Mouse (Mus musculus) stomach, embryonic 14.5 days (tissue): Measurements from ENCODE around the gene Mtr. TPM values are rescaled to one million over a fixed set of nuclear protein-coding genes. Genes with fewer than 3 reads are reported as not detected.

Source experiments
- ATAC-seq: fragments of 200-750 bp; cut with Nextera tagmentation; 2 replicates; pipeline ENCODE4 v1.8.0; 2017; ENCODE audit warnings: low read depth, moderate TSS enrichment; ENCODE audit not compliant: insufficient number of reproducible peaks, insufficient read depth, low FRiP score
- H3K27ac ChIP-seq: fragments of 300-500 bp; sonication (generic); 2 replicates; pipeline ENCODE4 v1.5.1; 2014; ENCODE audit warnings: mild to moderate bottlenecking, low read length, moderate library complexity, mixed read lengths
- H3K27me3 ChIP-seq: fragments of 300-500 bp; sonication (generic); 2 replicates; pipeline ENCODE4 v1.6.1; 2014; ENCODE audit warnings: low read length, control low read depth, mixed read lengths; ENCODE audit not compliant: control insufficient read depth, insufficient read depth
- H3K36me3 ChIP-seq: fragments of 300-500 bp; sonication (generic); 2 replicates; pipeline ENCODE4 v1.6.1; 2014; ENCODE audit warnings: mild to moderate bottlenecking, control low read depth, low read length, moderate library complexity, mixed read lengths; ENCODE audit not compliant: control insufficient read depth, insufficient read depth
- H3K4me1 ChIP-seq: fragments of 300-500 bp; sonication (generic); 2 replicates; pipeline ENCODE4 v1.6.1; 2014; ENCODE audit warnings: low read length, control low read depth, mixed read lengths; ENCODE audit not compliant: control insufficient read depth, insufficient read depth
- H3K4me2 ChIP-seq: fragments of 300-500 bp; sonication (generic); replicated peaks from 2 replicates; pipeline ENCODE4 v1.6.1; 2014; ENCODE audit warnings: low read depth, low read length, control low read depth
- H3K4me3 ChIP-seq: fragments of 300-500 bp; sonication (generic); 2 replicates; pipeline ENCODE4 v1.5.1; 2014; ENCODE audit warnings: low read depth, low read length, control low read depth
- H3K9ac ChIP-seq: fragments of 300-500 bp; sonication (generic); replicated peaks from 2 replicates; pipeline ENCODE4 v1.6.1; 2014; ENCODE audit warnings: low read depth, mild to moderate bottlenecking, control low read depth, low read length, moderate library complexity, mixed read lengths
- H3K9me3 ChIP-seq: fragments of 300-500 bp; sonication (generic); 2 replicates; pipeline ENCODE4 v1.6.1; 2016; ENCODE audit warnings: low read depth, low read length, control low read depth; ENCODE audit not compliant: control insufficient read depth
- WGBS: fragments of 180-500 bp; shearing (Covaris S2); extraction: QIAGEN DNeasy Blood & Tissue Kit; methylation state at CpG from one replicate; pipeline ENCODE4 v1.1.7; 2014; 5-methylcytosine and 5-hydroxymethylcytosine counted together
- polyA plus RNA-seq: library from polyadenylated mRNA; unstranded; fragments of >200 nt; fragmentation: Nextera tagmentation; extraction: Ambion mirVana; gene quantifications from 2 replicates; pipeline ENCODE4 v1.2.1, GENCODE M21; 2014

Gene Mtr
- polyA plus RNA-seq, 1 experiment from 2014 or later: 17.4 TPM

DNA sequence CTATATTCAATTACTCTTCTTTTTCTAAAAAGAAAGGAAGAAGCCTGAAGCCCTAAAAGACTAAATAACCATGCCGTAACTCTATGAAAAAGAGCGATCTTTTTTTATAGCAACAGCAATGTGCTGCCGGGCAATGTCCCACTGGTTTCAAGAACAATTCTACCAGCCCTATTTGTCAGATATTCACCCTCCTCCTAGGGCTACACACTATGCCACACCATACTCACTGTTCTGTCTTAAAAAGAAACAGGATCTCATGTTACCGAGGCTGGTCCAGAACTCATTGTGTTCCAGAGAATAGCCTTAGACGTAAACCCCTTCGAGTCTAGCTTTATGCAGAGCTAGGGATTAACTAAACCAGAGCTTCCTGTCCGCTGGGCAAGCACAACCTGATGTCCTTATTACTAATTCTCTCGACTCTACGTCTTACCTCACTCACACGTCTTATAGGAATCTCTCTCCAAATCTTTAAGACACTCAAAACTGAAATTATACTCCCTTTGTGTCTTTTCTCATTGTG lies 982 bp downstream of the Mtr start:
- Histone ChIP-seq H3K36me3 (0 out of 2 replicates have a peak, but pooled peaks cover 3% of the 10 kb centered on the region), H3K27ac (peak overlapping the region; percentile 79; the same call in 1 of the 2 replicates), H3K4me2 (peak overlapping the region; percentile 55), H3K4me1 (0 out of 2 replicates have a peak, but pooled peaks cover 8% of the 10 kb centered on the region), H3K9ac (peak overlapping the region; percentile 43), H3K9me3 (peaks cover 5% of the 10 kb centered on the region; the same call in 1 of the 2 replicates), H3K4me3 (peak overlapping the region; percentile 64), H3K27me3 (no peaks in the 10 kb centered on the region)
- no peak for ATAC-seq
- WGBS: 16% methylated on average over 10 of the region's 10 CpGs

DNA sequence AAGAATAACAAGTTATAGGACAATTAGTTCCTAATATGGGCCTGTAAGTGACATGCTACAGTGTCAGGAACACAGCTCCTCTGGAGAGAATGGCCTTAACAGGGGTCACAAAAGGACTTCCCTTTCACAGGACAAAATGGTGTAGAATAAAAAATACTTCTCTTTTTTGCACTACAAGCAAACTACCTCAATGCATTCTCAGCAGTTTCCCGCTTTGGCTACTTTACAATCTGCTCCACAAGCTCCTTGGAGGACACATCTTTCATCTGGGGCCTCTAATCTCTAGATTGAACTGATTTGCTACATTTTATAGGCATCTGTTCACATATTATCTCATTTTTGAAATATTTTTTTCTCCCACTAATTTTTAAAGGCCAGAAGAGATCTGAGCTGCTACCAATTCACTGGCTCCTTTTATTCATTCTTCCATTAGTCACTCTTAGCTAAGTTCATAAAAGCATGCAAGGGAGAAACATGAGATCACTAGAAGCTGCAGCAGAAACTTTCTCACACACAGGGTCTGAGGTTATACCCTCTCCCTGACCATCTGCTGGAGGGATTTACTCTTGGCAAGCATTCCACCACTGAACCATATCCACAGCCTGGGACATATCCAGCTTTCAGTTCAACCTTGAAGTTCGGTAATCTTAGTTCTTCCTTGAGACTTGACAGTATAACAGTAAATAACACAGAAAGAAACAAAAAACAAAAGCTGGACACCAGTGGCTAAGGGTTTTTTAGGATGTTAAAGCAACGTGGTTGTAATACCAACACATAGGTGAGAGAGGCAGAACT lies 1.8 kb downstream of the Mtr start:
- no peak overlapping the region for H3K27ac ChIP-seq
- H3K4me3 ChIP-seq: peak overlapping the region; percentile 64; the same call in 1 of the 2 replicates
- no peak overlapping the region for H3K9ac ChIP-seq
- 0 out of 2 replicates have a peak, but pooled peaks cover 3% of the 10 kb centered on the region for H3K36me3 ChIP-seq
- ATAC-seq: no peak
- 0 out of 2 replicates have a peak, but pooled peaks cover 8% of the 10 kb centered on the region for H3K4me1 ChIP-seq
- H3K27me3 ChIP-seq: no peaks in the 10 kb centered on the region
- H3K4me2 ChIP-seq: peak overlapping the region; percentile 55
- 57% methylated on average over 3 of the region's 3 CpGs for WGBS
- no peaks in the 10 kb centered on the region for H3K9me3 ChIP-seq

DNA sequence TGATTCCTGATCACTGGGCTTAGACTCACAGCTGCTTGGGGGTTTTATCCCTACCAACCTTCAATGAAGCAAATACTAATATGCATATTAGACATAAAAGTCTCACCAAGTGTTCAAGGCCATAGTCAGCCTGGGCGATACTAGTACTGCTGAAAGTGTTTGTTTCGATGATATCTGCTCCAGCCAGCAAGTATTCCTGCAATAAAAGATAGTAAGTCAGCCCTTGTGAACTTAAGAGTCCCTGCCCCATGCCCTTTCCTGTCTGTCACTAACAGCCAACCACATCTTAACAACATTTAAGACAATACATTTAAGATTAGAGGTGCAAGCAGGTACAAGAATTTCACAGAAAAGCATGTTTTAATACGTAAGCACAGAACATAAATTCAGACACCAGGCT lies 7.4 kb downstream of the Mtr start:
- Histone ChIP-seq H3K36me3 (peaks cover 29% of the 10 kb centered on the region), H3K4me3 (no peak overlapping the region), H3K9me3 (no peaks in the 10 kb centered on the region), H3K9ac (no peak overlapping the region), H3K27ac (no peak overlapping the region), H3K4me2 (no peak overlapping the region), H3K27me3 (no peaks in the 10 kb centered on the region), H3K4me1 (no peaks in the 10 kb centered on the region)
- no peak for ATAC-seq
- WGBS: 94% methylated on average over 3 of the region's 3 CpGs

DNA sequence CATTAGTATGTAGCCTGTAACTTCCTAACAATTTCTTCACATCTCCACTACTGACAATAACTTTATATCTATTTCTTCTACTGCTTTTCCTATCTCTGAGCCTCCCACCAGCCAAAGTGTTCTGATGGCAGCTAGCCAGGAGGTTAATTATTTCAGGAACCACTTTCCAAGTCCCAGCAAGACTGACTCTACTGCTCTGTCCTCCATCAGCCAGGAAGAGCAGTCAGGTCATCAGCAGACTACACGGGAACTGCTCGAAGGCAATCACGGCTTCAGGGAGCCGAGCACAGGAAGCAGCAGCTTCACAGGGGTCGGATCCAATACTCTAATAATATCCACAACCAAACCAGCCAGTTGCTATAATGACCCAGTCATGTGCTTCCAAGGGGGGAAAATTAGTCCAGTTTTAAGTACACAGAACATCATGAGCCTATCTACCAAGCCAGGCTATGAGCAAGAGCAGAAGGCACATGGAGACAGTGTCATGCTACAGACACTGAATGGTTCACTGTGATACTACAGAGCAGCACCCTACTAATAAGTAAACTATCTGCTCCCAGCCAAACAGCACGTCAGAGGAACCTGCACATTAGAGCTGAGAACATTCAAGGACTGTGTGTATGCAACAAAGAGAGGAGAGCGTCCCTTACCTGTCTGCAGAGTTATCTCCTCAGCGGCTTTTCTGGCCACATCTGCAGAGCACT lies 8.6 kb downstream of the Mtr start:
- H3K4me1 ChIP-seq: no peaks in the 10 kb centered on the region
- H3K27me3 ChIP-seq: no peaks in the 10 kb centered on the region
- H3K9me3 ChIP-seq: no peaks in the 10 kb centered on the region
- H3K4me2 ChIP-seq: no peak overlapping the region
- H3K27ac ChIP-seq: no peak overlapping the region
- H3K9ac ChIP-seq: no peak overlapping the region
- 76% methylated on average over 8 of the region's 8 CpGs for WGBS
- no peak for ATAC-seq
- peaks cover 29% of the 10 kb centered on the region for H3K36me3 ChIP-seq
- H3K4me3 ChIP-seq: no peak overlapping the region

DNA sequence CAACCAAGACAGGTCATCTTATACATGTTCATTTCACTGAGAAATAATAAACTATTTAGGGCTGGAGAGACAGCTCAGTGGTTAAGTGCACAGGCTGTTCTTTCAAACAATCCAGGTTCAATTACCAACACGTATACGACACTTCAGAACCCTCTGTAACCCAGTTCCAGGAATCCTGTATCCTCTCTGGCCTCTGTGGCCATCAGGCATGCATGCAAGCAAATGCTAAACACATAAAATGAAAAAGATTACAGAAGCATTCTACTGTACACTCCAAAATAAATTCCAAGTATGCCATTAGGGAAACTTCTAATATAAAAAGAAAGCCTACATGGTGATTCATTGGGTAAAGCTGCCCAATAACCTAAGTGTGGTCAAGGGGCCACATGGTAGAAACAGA lies 12.0 kb downstream of the Mtr start:
- Histone ChIP-seq H3K9ac (no peak overlapping the region), H3K36me3 (peaks cover 36% of the 10 kb centered on the region), H3K4me3 (no peak overlapping the region), H3K27ac (no peak overlapping the region), H3K4me2 (no peak overlapping the region), H3K4me1 (no peaks in the 10 kb centered on the region), H3K9me3 (no peaks in the 10 kb centered on the region), H3K27me3 (no peaks in the 10 kb centered on the region)
- 92% methylated on average over 2 of the region's 2 CpGs for WGBS
- no peak for ATAC-seq

DNA sequence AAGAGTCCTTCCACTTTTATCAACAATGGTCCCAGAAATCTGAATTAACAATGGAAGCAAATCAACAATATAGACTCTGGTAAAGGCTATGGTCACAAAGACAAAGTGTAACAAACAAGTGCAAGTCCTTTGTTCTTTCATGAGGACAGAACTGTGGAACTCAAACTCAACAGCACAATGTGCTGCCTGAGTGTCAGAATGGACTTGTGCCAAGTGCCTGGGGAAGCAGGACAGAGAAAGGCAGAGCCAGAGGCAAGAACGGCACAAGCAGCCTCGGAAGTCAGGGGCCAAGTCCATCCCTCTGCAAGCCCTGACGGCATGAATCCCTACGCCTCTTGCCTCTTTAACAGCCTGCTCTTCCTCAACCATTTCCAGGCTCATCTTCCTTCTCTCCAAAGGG lies 13.9 kb downstream of the Mtr start:
- H3K9me3 ChIP-seq: no peaks in the 10 kb centered on the region
- no peaks in the 10 kb centered on the region for H3K4me1 ChIP-seq
- H3K4me3 ChIP-seq: no peak overlapping the region
- no peak for ATAC-seq
- no peak overlapping the region for H3K27ac ChIP-seq
- no peaks in the 10 kb centered on the region for H3K27me3 ChIP-seq
- peaks cover 26% of the 10 kb centered on the region for H3K36me3 ChIP-seq
- no peak overlapping the region for H3K9ac ChIP-seq
- no peak overlapping the region for H3K4me2 ChIP-seq
- 89% methylated on average over 4 of the region's 4 CpGs for WGBS

DNA sequence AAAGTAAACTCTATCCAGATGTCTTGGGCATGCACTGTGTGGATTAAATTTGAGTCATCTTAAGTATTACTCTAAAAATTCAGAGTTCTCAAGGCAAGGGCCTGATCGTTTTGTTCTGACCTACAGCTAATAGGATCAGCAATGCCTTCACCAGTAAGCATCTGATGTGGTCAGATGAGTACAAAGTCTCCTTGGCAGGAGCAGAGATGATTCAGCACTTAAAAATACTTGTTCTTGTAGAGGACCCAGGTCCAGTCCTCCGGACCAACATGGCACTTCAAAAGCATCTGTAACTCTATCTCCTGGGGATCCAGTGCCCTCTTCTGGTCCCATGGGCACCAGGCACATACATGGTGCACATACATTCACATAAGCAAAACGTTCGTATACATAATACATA lies 25.8 kb downstream of the Mtr start:
- WGBS: 92% methylated on average over 4 of the region's 4 CpGs
- no peak for ATAC-seq
- no peak overlapping the region for H3K27ac ChIP-seq
- no peaks in the 10 kb centered on the region for H3K4me1 ChIP-seq
- no peak overlapping the region for H3K9ac ChIP-seq
- no peaks in the 10 kb centered on the region for H3K27me3 ChIP-seq
- no peaks in the 10 kb centered on the region for H3K9me3 ChIP-seq
- H3K4me2 ChIP-seq: no peak overlapping the region
- H3K4me3 ChIP-seq: no peak overlapping the region
- H3K36me3 ChIP-seq: peaks cover 23% of the 10 kb centered on the region

DNA sequence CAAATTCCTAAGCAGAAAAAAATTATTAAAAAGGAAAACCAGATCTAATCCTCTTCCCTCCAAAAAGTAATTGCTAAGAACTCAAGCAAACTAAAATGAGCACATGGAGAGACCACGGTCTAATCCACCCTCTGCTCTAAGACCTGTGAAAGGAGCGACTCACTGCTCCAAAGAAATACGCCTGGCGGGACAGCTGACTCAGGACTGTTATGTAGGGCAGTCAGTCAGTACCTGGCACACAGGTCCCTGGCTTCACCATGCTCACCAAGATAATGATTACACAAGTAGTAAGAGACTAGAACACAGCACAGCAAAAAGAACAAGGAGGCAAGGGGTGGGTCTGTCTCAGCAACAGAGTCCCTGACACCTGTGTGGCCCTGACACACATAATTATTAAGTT lies 29.7 kb downstream of the Mtr start:
- Histone ChIP-seq H3K36me3 (peaks cover 36% of the 10 kb centered on the region), H3K27ac (no peak overlapping the region), H3K9me3 (no peaks in the 10 kb centered on the region), H3K4me1 (no peaks in the 10 kb centered on the region), H3K9ac (no peak overlapping the region), H3K4me3 (no peak overlapping the region), H3K4me2 (no peak overlapping the region), H3K27me3 (no peaks in the 10 kb centered on the region)
- 82% methylated on average over 4 of the region's 4 CpGs for WGBS
- no peak for ATAC-seq
